Mouse (Mus musculus): ENCODE data around the gene Leap2. TPM values are rescaled to one million over a fixed set of nuclear protein-coding genes. Genes with fewer than 3 reads are reported as not detected.

Leap2 gene
- polyA plus RNA-seq, 1 experiment from 2014 or later, result not detected

DNA sequence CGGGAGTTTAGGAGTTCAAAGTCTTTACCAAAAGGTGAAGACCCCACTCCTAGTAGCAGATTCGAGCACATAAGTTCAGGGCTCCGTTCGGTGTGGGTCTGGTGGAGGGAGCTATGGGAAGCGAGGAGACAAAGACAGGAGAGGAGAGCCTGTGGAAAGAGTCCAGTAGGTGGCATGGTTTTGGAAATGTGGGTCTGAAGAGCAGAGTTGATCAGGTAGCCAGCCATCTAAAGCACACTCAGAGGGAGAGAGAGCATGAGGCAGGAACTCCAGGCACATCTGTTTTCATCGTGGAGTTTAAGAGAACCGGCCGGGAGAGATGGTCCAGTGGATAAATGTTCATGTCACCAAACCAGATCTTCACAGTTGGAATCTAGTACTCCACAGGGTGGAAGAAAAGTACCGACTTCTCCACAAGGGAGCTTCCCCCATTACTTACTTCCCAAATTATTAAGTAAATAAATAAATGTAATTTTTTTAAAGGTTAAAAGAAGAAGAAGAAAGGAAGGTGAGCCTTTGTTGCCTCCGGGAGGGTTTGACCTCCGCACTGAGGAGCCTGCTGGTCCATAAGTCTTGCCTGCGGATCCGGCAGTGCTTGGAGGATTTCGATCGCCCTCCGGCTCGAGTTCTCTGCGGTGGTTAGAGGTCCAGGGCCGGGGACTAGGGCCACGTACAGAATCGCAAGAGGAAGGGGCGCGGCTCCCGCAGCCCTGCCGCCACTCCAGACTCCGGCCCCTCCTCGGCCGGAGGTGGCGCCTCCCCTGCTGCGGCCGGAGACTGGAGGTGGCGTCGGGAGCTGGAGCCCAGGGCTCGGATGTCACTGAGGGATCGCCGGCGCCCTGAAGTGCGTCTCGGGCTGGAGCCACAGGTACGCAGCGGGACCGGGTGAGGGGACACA, 33.8 kb upstream of the Leap2 start, which contains the start of the genes Gm10447 and Shroom1:
TSS of gene Gm10447 (minus strand) at position 637 of the 898 bp plus-strand sequence.
TSS of gene Shroom1 (plus strand) at position 732 of the 898 bp plus-strand sequence.
- ATAC-seq (ENCODE audit: insufficient number of reproducible peaks, low FRiP score), result peak; percentile 89
- peak within 1 kb of the TSS; percentile 33; the same call in 1 of the 2 replicates for H3K27ac ChIP-seq (ENCODE audit: poor library complexity, severe bottlenecking)
- WGBS, result 3% methylated on average over 42 of the region's 42 CpGs

DNA sequence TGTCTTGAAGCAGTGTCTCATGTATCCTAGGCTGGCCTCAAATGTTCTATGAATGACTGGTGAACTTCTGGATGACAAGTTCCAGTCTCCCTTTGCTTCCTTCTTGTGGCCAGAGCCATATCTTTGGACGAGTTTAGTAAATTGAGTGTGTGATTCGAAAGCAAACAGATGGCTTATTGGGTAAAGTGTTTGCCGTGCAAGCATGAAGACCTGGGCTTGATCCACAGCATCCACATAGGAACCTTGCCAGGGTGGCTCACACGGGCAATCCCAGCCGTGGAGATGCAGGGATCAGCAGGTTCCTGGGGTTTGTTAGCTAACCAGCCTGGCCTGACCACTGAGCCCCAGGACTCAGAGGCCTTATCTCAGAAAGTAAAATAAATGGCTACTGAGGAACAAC, 30.1 kb upstream of the Leap2 start:
- H3K9ac ChIP-seq, result no peak overlapping the region
- H3K36me3 ChIP-seq, result no peaks in the 10 kb centered on the region
- no peak overlapping the region for H3K4me3 ChIP-seq
- no peak for ATAC-seq (ENCODE audit: insufficient number of reproducible peaks, low FRiP score)
- H3K9me3 ChIP-seq (replicated peaks), result no peaks in the 10 kb centered on the region
- H3K4me2 ChIP-seq, result no peak overlapping the region
- no peak overlapping the region for H3K27ac ChIP-seq (ENCODE audit: poor library complexity, severe bottlenecking)
- peaks cover 9% of the 10 kb centered on the region; the same call in 1 of the 2 replicates for H3K27me3 ChIP-seq (replicated peaks)
- WGBS, result 77% methylated on average over 5 of the region's 5 CpGs
- H3K4me1 ChIP-seq (replicated peaks), result peaks cover 3% of the 10 kb centered on the region; the same call in 1 of the 2 replicates

More for the DNA sequence above, 33.8 kb upstream of the Leap2 start, which contains the start of the genes Gm10447 and Shroom1:
- Histone ChIP-seq H3K9me3 (replicated peaks) (no peaks in the 10 kb centered on the region), H3K4me2 (peak within 1 kb of the TSS; percentile 87), H3K27me3 (replicated peaks) (peaks cover 24% of the 10 kb centered on the region), H3K4me3 (peak within 1 kb of the TSS; percentile 58), H3K4me1 (replicated peaks) (no peaks in the 10 kb centered on the region; the same call in 1 of the 2 replicates), H3K36me3 (no peaks in the 10 kb centered on the region), H3K9ac (peak within 1 kb of the TSS; percentile 75)

DNA sequence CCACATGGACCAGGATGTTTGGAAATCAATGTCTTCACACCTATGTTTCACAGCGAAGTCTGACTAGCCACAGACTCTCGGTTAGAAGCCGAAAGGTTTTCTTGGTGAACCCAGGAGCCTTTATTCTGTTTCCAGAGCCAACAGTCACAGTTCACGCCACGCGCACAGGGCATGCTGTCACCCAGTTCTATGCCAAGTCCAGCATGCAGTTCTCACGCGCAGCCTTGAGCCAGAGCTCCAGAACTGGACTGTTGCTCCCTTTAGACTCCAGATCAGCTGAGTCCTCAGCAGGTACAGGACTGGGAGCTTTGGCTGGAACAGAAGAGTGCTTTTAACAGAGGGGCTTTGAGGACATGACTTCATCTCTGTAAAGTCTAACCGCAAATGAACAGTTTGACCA, 29.4 kb upstream of the Leap2 start:
- Histone ChIP-seq H3K4me3 (no peak overlapping the region), H3K9me3 (replicated peaks) (no peaks in the 10 kb centered on the region), H3K4me2 (no peak overlapping the region), H3K36me3 (no peaks in the 10 kb centered on the region), H3K4me1 (replicated peaks) (peaks cover 3% of the 10 kb centered on the region; the same call in 1 of the 2 replicates), H3K9ac (no peak overlapping the region), H3K27me3 (replicated peaks) (0 out of 2 replicates have a peak, but pooled peaks cover 3% of the 10 kb centered on the region), H3K27ac (ENCODE audit: poor library complexity, severe bottlenecking) (no peak overlapping the region)
- WGBS, result 93% methylated on average over 9 of the region's 9 CpGs
- ATAC-seq (ENCODE audit: insufficient number of reproducible peaks, low FRiP score), result no peak

DNA sequence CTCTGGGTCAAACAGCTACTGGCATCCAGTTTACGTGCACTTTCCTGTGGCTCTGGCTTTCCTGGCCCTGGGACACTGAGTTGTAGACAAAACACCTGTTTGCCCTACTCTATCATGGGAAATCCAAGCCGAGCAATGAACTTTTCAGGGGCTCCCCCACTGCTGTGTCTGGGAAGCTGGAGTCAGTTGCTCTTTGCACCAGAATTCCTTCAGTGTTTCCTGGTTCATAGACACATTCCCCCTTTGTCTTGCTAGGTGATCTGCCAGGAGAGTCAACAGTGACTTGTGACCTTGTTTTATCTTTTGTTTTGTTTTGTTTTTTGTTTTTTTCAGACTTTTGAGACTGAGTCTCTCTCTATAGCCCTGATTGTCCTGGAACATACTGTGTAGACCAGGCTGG, 28.4 kb upstream of the Leap2 start:
- no peak overlapping the region for H3K4me3 ChIP-seq
- no peaks in the 10 kb centered on the region for H3K36me3 ChIP-seq
- no peak overlapping the region for H3K27ac ChIP-seq (ENCODE audit: poor library complexity, severe bottlenecking)
- H3K27me3 ChIP-seq (replicated peaks), result 0 out of 2 replicates have a peak, but pooled peaks cover 3% of the 10 kb centered on the region
- ATAC-seq (ENCODE audit: insufficient number of reproducible peaks, low FRiP score), result no peak
- no peak overlapping the region for H3K9ac ChIP-seq
- WGBS, result 72% methylated on average over 2 of the region's 2 CpGs
- H3K9me3 ChIP-seq (replicated peaks), result no peaks in the 10 kb centered on the region
- H3K4me1 ChIP-seq (replicated peaks), result 0 out of 2 replicates have a peak, but pooled peaks cover 3% of the 10 kb centered on the region
- no peak overlapping the region for H3K4me2 ChIP-seq

DNA sequence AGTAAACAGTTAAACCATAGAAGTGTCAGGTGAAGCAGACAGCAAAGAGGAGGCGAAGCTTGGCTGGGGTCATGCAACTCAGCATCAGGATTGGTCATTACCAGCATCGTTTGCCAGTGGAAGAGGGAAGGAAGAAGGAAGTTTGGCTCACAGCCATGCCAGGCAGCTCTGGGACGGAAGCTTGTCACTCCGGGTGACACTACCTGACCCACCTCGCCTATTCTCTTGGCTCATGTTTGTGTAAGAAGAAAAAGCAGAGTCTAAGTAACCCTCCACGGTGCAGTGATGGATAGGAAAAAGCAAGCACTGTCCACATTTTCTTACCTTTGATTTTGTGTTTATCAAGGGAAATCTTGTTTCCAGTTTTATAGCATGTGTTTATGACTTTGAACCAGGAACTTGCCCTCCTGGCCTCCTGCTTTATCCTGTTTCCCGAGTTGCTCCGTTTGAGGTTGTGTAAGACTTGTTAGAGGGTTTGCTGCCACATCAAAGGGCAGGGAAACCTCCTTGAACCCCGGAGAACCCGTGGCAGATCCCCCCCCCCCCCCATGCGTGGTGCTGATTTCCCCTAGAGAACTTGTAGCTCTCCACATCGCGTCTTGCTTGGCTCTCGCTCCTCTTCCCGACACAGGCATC, 27.2 kb upstream of the Leap2 start:
- ATAC-seq (ENCODE audit: insufficient number of reproducible peaks, low FRiP score), result no peak

DNA sequence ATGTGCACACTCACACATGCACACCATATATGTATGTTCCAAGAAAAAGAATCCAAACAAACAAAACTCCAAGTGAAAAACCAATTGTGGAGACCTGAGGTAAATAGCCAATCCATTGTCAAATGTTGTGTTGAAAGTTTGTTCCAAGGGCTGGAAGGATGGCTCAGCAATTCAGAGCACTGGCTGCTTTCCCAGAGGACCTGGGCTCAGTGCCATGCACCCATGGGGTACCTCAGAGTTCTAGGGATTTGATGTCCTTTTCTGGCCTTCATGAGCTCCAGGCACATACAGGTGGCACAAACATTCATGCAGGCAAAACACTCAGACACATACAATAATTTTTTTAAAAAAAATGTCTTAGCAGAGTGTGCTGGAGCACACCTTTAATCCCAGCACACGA, 25.6 kb upstream of the Leap2 start:
- 83% methylated on average over 1 of the region's 1 CpGs for WGBS
- no peak overlapping the region for H3K4me3 ChIP-seq
- ATAC-seq (ENCODE audit: insufficient number of reproducible peaks, low FRiP score), result no peak

More for the DNA sequence above, 27.2 kb upstream of the Leap2 start:
- Histone ChIP-seq H3K9ac (no peak overlapping the region), H3K4me1 (replicated peaks) (0 out of 2 replicates have a peak, but pooled peaks cover 7% of the 10 kb centered on the region), H3K4me3 (no peak overlapping the region), H3K9me3 (replicated peaks) (no peaks in the 10 kb centered on the region), H3K27ac (ENCODE audit: poor library complexity, severe bottlenecking) (no peak overlapping the region), H3K27me3 (replicated peaks) (0 out of 2 replicates have a peak, but pooled peaks cover 3% of the 10 kb centered on the region), H3K36me3 (no peaks in the 10 kb centered on the region), H3K4me2 (no peak overlapping the region)
- WGBS, result 36% methylated on average over 15 of the region's 15 CpGs

DNA sequence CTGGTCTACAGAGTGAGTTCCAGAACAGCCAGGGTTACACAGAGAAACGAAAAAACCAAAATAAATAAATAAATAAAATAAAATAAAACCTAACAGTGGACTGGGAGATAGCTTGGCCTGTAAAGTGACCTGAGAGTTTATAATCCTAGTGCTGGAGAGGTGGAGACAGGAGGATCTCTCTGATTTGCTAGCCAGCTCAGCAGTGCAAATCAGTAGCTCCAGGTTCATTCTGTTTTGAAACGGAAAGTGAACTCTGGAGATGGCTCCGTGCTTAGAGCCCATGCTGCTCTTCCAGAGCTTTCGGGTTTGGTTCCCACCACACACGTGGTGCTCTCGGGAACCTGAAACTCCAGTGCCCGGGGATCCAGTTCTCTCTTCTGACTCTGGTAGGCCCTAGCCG, 25.0 kb upstream of the Leap2 start:
- no peak for ATAC-seq (ENCODE audit: insufficient number of reproducible peaks, low FRiP score)
- H3K36me3 ChIP-seq, result no peaks in the 10 kb centered on the region
- H3K9ac ChIP-seq, result no peak overlapping the region
- H3K27me3 ChIP-seq (replicated peaks), result 0 out of 2 replicates have a peak, but pooled peaks cover 3% of the 10 kb centered on the region
- H3K4me3 ChIP-seq, result no peak overlapping the region
- 0 out of 2 replicates have a peak, but pooled peaks cover 7% of the 10 kb centered on the region for H3K4me1 ChIP-seq (replicated peaks)
- no peak overlapping the region for H3K27ac ChIP-seq (ENCODE audit: poor library complexity, severe bottlenecking)
- WGBS, result 88% methylated on average over 8 of the region's 8 CpGs
- no peaks in the 10 kb centered on the region for H3K9me3 ChIP-seq (replicated peaks)
- H3K4me2 ChIP-seq, result no peak overlapping the region

More for the DNA sequence above, 25.6 kb upstream of the Leap2 start:
- Histone ChIP-seq H3K36me3 (no peaks in the 10 kb centered on the region), H3K27me3 (replicated peaks) (0 out of 2 replicates have a peak, but pooled peaks cover 3% of the 10 kb centered on the region), H3K9ac (no peak overlapping the region), H3K4me2 (no peak overlapping the region), H3K9me3 (replicated peaks) (no peaks in the 10 kb centered on the region), H3K27ac (ENCODE audit: poor library complexity, severe bottlenecking) (no peak overlapping the region), H3K4me1 (replicated peaks) (0 out of 2 replicates have a peak, but pooled peaks cover 7% of the 10 kb centered on the region)

DNA sequence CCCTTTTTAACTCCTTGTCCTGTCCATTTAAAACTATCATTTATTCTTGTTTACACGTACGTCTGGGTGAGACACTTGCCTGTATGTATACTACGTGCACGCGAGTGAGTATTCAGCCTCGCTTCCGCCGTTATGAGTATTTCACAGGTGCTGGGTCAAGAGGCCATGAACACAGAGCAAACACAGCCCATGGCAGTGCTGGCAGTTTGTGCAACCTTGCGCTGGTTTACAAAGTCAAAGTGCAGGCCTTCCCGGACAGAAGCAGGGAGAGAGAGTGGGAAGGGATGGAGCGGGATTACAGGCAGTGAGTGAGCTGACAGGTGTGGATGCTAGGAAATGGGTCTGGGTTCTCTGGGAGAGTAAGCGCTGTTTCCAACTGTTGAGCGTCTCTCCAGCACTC, 23.2 kb upstream of the Leap2 start:
- ATAC-seq (ENCODE audit: insufficient number of reproducible peaks, low FRiP score), result no peak
- Histone ChIP-seq H3K4me3 (no peak overlapping the region), H3K9ac (no peak overlapping the region), H3K4me1 (replicated peaks) (peaks cover 16% of the 10 kb centered on the region), H3K27me3 (replicated peaks) (0 out of 2 replicates have a peak, but pooled peaks cover 3% of the 10 kb centered on the region), H3K9me3 (replicated peaks) (no peaks in the 10 kb centered on the region), H3K36me3 (no peaks in the 10 kb centered on the region), H3K4me2 (no peak overlapping the region), H3K27ac (ENCODE audit: poor library complexity, severe bottlenecking) (no peak overlapping the region)
- WGBS, result 85% methylated on average over 13 of the region's 13 CpGs

DNA sequence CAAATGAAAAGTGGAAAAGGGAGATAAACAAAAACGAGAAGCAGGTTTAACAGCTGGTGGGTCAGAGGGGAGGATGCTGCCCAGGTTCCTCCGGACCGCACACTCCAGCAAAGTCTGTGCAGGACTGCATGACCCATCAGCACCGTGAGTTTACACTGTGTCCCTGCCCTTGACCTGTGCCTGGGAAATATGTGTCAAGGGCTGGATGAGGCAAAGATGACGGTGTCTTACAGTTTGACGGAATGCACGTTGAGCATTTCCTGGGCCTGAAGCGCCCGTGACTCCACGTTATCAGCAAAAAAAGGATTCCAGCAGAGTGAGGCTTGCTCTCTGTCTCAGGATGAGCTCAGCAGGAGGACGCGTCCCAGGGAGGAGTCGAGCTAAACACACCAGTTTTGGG, 22.6 kb upstream of the Leap2 start:
- Histone ChIP-seq H3K9me3 (replicated peaks) (no peaks in the 10 kb centered on the region), H3K9ac (no peak overlapping the region; the same call in 1 of the 2 replicates), H3K4me2 (no peak overlapping the region), H3K27me3 (replicated peaks) (0 out of 2 replicates have a peak, but pooled peaks cover 3% of the 10 kb centered on the region), H3K4me1 (replicated peaks) (peaks cover 16% of the 10 kb centered on the region), H3K4me3 (no peak overlapping the region), H3K36me3 (no peaks in the 10 kb centered on the region), H3K27ac (ENCODE audit: poor library complexity, severe bottlenecking) (no peak overlapping the region)
- ATAC-seq (ENCODE audit: insufficient number of reproducible peaks, low FRiP score), result no peak
- 29% methylated on average over 13 of the region's 13 CpGs for WGBS

DNA sequence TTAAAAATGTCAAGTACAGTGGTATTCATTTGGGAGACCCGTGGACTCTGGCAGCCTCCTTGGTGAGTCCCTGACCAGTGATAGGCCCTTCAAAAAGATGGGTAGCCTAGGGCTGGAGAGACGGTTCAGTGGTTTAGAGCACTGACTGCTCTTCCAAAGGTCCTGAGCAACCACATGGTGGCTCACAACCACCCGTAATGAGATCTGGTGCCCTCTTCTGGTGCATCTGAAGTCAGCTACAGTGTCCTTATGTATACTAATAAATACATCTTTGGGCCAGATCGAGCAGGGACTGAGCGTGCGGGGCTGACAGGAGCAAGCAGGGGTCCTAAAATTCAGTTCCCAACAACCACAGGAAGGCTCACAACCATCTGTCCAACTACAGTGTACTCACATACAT, 20.9 kb upstream of the Leap2 start:
- Histone ChIP-seq H3K4me2 (no peak overlapping the region), H3K27ac (ENCODE audit: poor library complexity, severe bottlenecking) (no peak overlapping the region), H3K9ac (no peak overlapping the region), H3K4me3 (no peak overlapping the region), H3K4me1 (replicated peaks) (peaks cover 13% of the 10 kb centered on the region), H3K27me3 (replicated peaks) (no peaks in the 10 kb centered on the region), H3K9me3 (replicated peaks) (no peaks in the 10 kb centered on the region), H3K36me3 (no peaks in the 10 kb centered on the region)
- 45% methylated on average over 6 of the region's 6 CpGs for WGBS
- no peak for ATAC-seq (ENCODE audit: insufficient number of reproducible peaks, low FRiP score)

DNA sequence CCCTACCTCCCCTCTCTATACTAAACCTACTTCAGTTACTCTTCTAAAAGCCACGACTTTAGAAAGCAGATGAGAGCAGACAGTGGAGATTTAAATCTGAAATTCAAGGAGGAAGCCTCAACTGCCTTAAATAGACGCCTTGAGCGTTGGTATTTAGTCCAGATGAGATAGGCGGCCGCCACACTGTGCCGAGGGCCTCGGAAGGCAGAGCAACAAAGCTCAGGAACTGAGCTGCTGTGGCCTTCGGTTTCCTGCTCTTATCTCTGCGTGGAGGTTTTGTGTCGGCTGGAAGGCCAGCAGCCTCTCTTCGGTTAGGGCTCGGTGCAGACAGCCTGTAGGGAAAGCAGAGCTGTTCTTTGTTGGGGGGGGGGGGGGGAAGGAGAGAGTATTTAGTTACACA, 19.0 kb upstream of the Leap2 start:
- Histone ChIP-seq H3K4me1 (replicated peaks) (peaks cover 13% of the 10 kb centered on the region), H3K27me3 (replicated peaks) (no peaks in the 10 kb centered on the region), H3K27ac (ENCODE audit: poor library complexity, severe bottlenecking) (peak overlapping the region; percentile 86), H3K36me3 (no peaks in the 10 kb centered on the region), H3K4me2 (peak overlapping the region; percentile 9), H3K9me3 (replicated peaks) (no peaks in the 10 kb centered on the region), H3K4me3 (no peak overlapping the region), H3K9ac (0 out of 2 replicates have a peak overlapping the region, but pooled peaks have one; percentile 3)
- WGBS, result 1% methylated on average over 12 of the region's 12 CpGs
- peak; percentile 52; the same call in 1 of the 2 replicates for ATAC-seq (ENCODE audit: insufficient number of reproducible peaks, low FRiP score)
